Mouse (Mus musculus) heart, embryonic 15.5 days (tissue): ENCODE measurements around the gene Rnf149. TPM values are rescaled to one million over a fixed set of nuclear protein-coding genes. Genes with fewer than 3 reads are reported as not detected.
A peak's percentile ranks its signal among the peaks of the same experiment; 100 is the strongest.

Experiments
- ATAC-seq: fragments of 200-750 bp; cut with Nextera tagmentation; replicated peaks from 2 replicates; pipeline ENCODE4 v1.8.0; 2017; ENCODE audit warnings: low read depth, moderate TSS enrichment; ENCODE audit not compliant: insufficient number of reproducible peaks, insufficient read depth, low FRiP score
- H3K27ac ChIP-seq: fragments of 300-500 bp; sonication (generic); 2 replicates; pipeline ENCODE4 v1.5.1; 2015; ENCODE audit warnings: mild to moderate bottlenecking, inconsistent platforms
- H3K27me3 ChIP-seq: fragments of 300-500 bp; sonication (generic); 2 replicates; pipeline ENCODE4 v1.6.1; 2015; ENCODE audit warnings: inconsistent platforms
- H3K36me3 ChIP-seq: fragments of 300-500 bp; sonication (generic); 2 replicates; pipeline ENCODE4 v1.6.1; 2015; ENCODE audit warnings: mild to moderate bottlenecking, inconsistent platforms
- H3K4me1 ChIP-seq: fragments of 300-500 bp; sonication (generic); replicated peaks from 2 replicates; pipeline ENCODE4 v1.6.1; 2015; ENCODE audit warnings: inconsistent platforms
- H3K4me2 ChIP-seq: fragments of 300-500 bp; sonication (generic); 2 replicates; pipeline ENCODE4 v1.6.1; 2015; ENCODE audit warnings: inconsistent platforms, mild to moderate bottlenecking, moderate library complexity
- H3K4me3 ChIP-seq: fragments of 300-500 bp; sonication (generic); 2 replicates; pipeline ENCODE4 v1.5.1; 2015; ENCODE audit warnings: mild to moderate bottlenecking, inconsistent platforms
- H3K9ac ChIP-seq: fragments of 300-500 bp; sonication (generic); 2 replicates; pipeline ENCODE4 v1.6.1; 2015; ENCODE audit warnings: mild to moderate bottlenecking, inconsistent platforms
- H3K9me3 ChIP-seq: fragments of 300-500 bp; sonication (generic); replicated peaks from 2 replicates; pipeline ENCODE4 v1.6.1; 2016; ENCODE audit warnings: inconsistent platforms
- WGBS: fragments of 180-500 bp; shearing (Covaris S2); methylation state at CpG from one replicate; pipeline ENCODE4 v1.1.7; 2015; ENCODE audit warnings: mixed read lengths; 5-methylcytosine and 5-hydroxymethylcytosine counted together
- polyA plus RNA-seq: library from polyadenylated mRNA; unstranded; fragments of >200 nt; fragmentation: Nextera tagmentation; extraction: Ambion mirVana; gene quantifications from 2 replicates; pipeline ENCODE4 v1.2.1, GENCODE M21; 2015

The Rnf149 gene
- polyA plus RNA-seq: 11.6 and 15.5 TPM in 2 replicates

- H3K4me3 ChIP-seq: peak within 1 kb of the TSS; percentile 78
- peak; percentile 97 for ATAC-seq
- H3K9me3 ChIP-seq: no peaks in the 10 kb centered on the region
- under 1% methylated on average over 49 of the region's 49 CpGs for WGBS
- H3K9ac ChIP-seq: peak within 1 kb of the TSS; percentile 91
- no peaks in the 10 kb centered on the region for H3K36me3 ChIP-seq
- peak within 1 kb of the TSS; percentile 97 for H3K27ac ChIP-seq
- H3K4me2 ChIP-seq: peak within 1 kb of the TSS; percentile 76
- H3K4me1 ChIP-seq: peaks cover 20% of the 10 kb centered on the region
- no peaks in the 10 kb centered on the region for H3K27me3 ChIP-seq
Measured at GRCm38 (mm10) chr1:39577253-39577705, at the start of gene Rnf149. TSS of gene Rnf149 (minus strand) at chr1:39577405.

GRCm38 (mm10) chr1:39625491-39625890, 48.3 kb upstream of the Rnf149 start:
- H3K27me3 ChIP-seq: no peaks in the 10 kb centered on the region
- H3K9ac ChIP-seq: no peak overlapping the region
- 53% methylated on average over 3 of the region's 3 CpGs for WGBS
- no peak for ATAC-seq
- H3K4me1 ChIP-seq: no peaks in the 10 kb centered on the region
- H3K27ac ChIP-seq: no peak overlapping the region
- no peak overlapping the region for H3K4me2 ChIP-seq
- H3K4me3 ChIP-seq: no peak overlapping the region
- no peaks in the 10 kb centered on the region for H3K36me3 ChIP-seq
- no peaks in the 10 kb centered on the region for H3K9me3 ChIP-seq

GRCm38 (mm10) chr1:39623729-39624128, 46.5 kb upstream of the Rnf149 start:
- no peaks in the 10 kb centered on the region for H3K27me3 ChIP-seq
- no peaks in the 10 kb centered on the region for H3K36me3 ChIP-seq
- no peak for ATAC-seq
- no peaks in the 10 kb centered on the region for H3K9me3 ChIP-seq
- H3K9ac ChIP-seq: no peak overlapping the region
- 29% methylated on average over 1 of the region's 1 CpGs for WGBS
- 0 out of 2 replicates have a peak, but pooled peaks cover under 1% of the 10 kb centered on the region for H3K4me1 ChIP-seq
- no peak overlapping the region for H3K4me3 ChIP-seq
- no peak overlapping the region for H3K27ac ChIP-seq
- H3K4me2 ChIP-seq: no peak overlapping the region

- H3K9ac ChIP-seq: no peak overlapping the region
- no peaks in the 10 kb centered on the region for H3K36me3 ChIP-seq
- no peak overlapping the region for H3K4me3 ChIP-seq
- no peaks in the 10 kb centered on the region for H3K27me3 ChIP-seq
- no peak overlapping the region for H3K27ac ChIP-seq
- ATAC-seq: no peak
- no peak overlapping the region for H3K4me2 ChIP-seq
- 0 out of 2 replicates have a peak, but pooled peaks cover 3% of the 10 kb centered on the region for H3K4me1 ChIP-seq
- 84% methylated on average over 5 of the region's 5 CpGs for WGBS
- no peaks in the 10 kb centered on the region for H3K9me3 ChIP-seq
Measured at GRCm38 (mm10) chr1:39623106-39623505, 45.9 kb upstream of the Rnf149 start.

- H3K27me3 ChIP-seq: no peaks in the 10 kb centered on the region
- no peaks in the 10 kb centered on the region for H3K36me3 ChIP-seq
- no peak overlapping the region for H3K9ac ChIP-seq
- H3K4me1 ChIP-seq: peaks cover 11% of the 10 kb centered on the region
- no peak overlapping the region for H3K27ac ChIP-seq
- 48% methylated on average over 8 of the region's 8 CpGs for WGBS
- no peak for ATAC-seq
- no peaks in the 10 kb centered on the region for H3K9me3 ChIP-seq
- no peak overlapping the region for H3K4me3 ChIP-seq
- no peak overlapping the region for H3K4me2 ChIP-seq
Measured at GRCm38 (mm10) chr1:39618524-39618923, 41.3 kb upstream of the Rnf149 start.

- H3K9me3 ChIP-seq: no peaks in the 10 kb centered on the region
- H3K4me2 ChIP-seq: no peak overlapping the region
- H3K27ac ChIP-seq: no peak overlapping the region
- 62% methylated on average over 6 of the region's 6 CpGs for WGBS
- H3K4me3 ChIP-seq: no peak overlapping the region
- H3K27me3 ChIP-seq: no peaks in the 10 kb centered on the region
- H3K4me1 ChIP-seq: peaks cover 11% of the 10 kb centered on the region
- ATAC-seq: no peak
- H3K36me3 ChIP-seq: no peaks in the 10 kb centered on the region
- H3K9ac ChIP-seq: no peak overlapping the region
Measured at GRCm38 (mm10) chr1:39615526-39615925, 38.3 kb upstream of the Rnf149 start.

GRCm38 (mm10) chr1:39614462-39615279, 37.5 kb upstream of the Rnf149 start:
- H3K27ac ChIP-seq: no peak overlapping the region
- H3K4me3 ChIP-seq: peak overlapping the region; percentile 11; the same call in 1 of the 2 replicates
- H3K9ac ChIP-seq: no peak overlapping the region
- peaks cover 11% of the 10 kb centered on the region for H3K4me1 ChIP-seq
- no peaks in the 10 kb centered on the region for H3K27me3 ChIP-seq
- 26% methylated on average over 11 of the region's 11 CpGs for WGBS
- no peaks in the 10 kb centered on the region for H3K9me3 ChIP-seq
- no peaks in the 10 kb centered on the region for H3K36me3 ChIP-seq
- peak overlapping the region; percentile 33 for H3K4me2 ChIP-seq
- ATAC-seq: no peak

- WGBS: 81% methylated on average over 3 of the region's 3 CpGs
- Histone ChIP-seq H3K9ac (no peak overlapping the region), H3K27me3 (no peaks in the 10 kb centered on the region)
Measured at GRCm38 (mm10) chr1:39613061-39613460, 35.9 kb upstream of the Rnf149 start.

GRCm38 (mm10) chr1:39612491-39612890, 35.3 kb upstream of the Rnf149 start:
- no peak for ATAC-seq
- no peak overlapping the region for H3K27ac ChIP-seq

More at GRCm38 (mm10) chr1:39613061-39613460, 35.9 kb upstream of the Rnf149 start:
- no peaks in the 10 kb centered on the region for H3K9me3 ChIP-seq
- ATAC-seq: no peak
- no peaks in the 10 kb centered on the region for H3K36me3 ChIP-seq
- H3K27ac ChIP-seq: no peak overlapping the region
- no peak overlapping the region for H3K4me2 ChIP-seq
- no peak overlapping the region for H3K4me3 ChIP-seq
- H3K4me1 ChIP-seq: peaks cover 19% of the 10 kb centered on the region

GRCm38 (mm10) chr1:39608534-39608933, 31.3 kb upstream of the Rnf149 start:
- 37% methylated on average over 8 of the region's 8 CpGs for WGBS
- H3K9ac ChIP-seq: no peak overlapping the region
- no peaks in the 10 kb centered on the region for H3K27me3 ChIP-seq
- H3K36me3 ChIP-seq: no peaks in the 10 kb centered on the region
- ATAC-seq: no peak
- H3K9me3 ChIP-seq: no peaks in the 10 kb centered on the region
- H3K4me1 ChIP-seq: peaks cover 19% of the 10 kb centered on the region
- H3K4me3 ChIP-seq: no peak overlapping the region
- H3K4me2 ChIP-seq: no peak overlapping the region
- no peak overlapping the region for H3K27ac ChIP-seq

More at GRCm38 (mm10) chr1:39612491-39612890, 35.3 kb upstream of the Rnf149 start:
- Histone ChIP-seq H3K27me3 (no peaks in the 10 kb centered on the region), H3K9ac (no peak overlapping the region), H3K4me1 (peaks cover 19% of the 10 kb centered on the region), H3K36me3 (no peaks in the 10 kb centered on the region), H3K9me3 (no peaks in the 10 kb centered on the region), H3K4me2 (no peak overlapping the region), H3K4me3 (no peak overlapping the region)
- WGBS: 85% methylated on average over 5 of the region's 5 CpGs

- no peak overlapping the region for H3K9ac ChIP-seq
- WGBS: 90% methylated on average over 3 of the region's 3 CpGs
- H3K27me3 ChIP-seq: no peaks in the 10 kb centered on the region
- no peaks in the 10 kb centered on the region for H3K36me3 ChIP-seq
- no peaks in the 10 kb centered on the region for H3K9me3 ChIP-seq
- no peak overlapping the region for H3K27ac ChIP-seq
- H3K4me2 ChIP-seq: no peak overlapping the region
- no peak overlapping the region for H3K4me3 ChIP-seq
- peaks cover 13% of the 10 kb centered on the region; the same call in 1 of the 2 replicates for H3K4me1 ChIP-seq
- ATAC-seq: no peak
Measured at GRCm38 (mm10) chr1:39602477-39602876, 25.3 kb upstream of the Rnf149 start.
